Mouse (Mus musculus) forebrain, embryonic 15.5 days (tissue): ENCODE measurements at regions not wholly inside any gene's neighbourhood (a gene's known extent, or its start where the extent isn't known, plus 50 kb on each side); places are given as distances from the start of the nearest gene placed in this dataset.
A peak's percentile ranks its signal among the peaks of the same experiment; 100 is the strongest.

Experiments
- ATAC-seq: fragments of 200-750 bp; cut with Nextera tagmentation; replicated peaks from 2 replicates; pipeline ENCODE4 v1.8.0; 2017; ENCODE audit warnings: mild to moderate bottlenecking, moderate TSS enrichment, moderate library complexity
- H3K27ac ChIP-seq: fragments of 300-500 bp; sonication (generic); replicated peaks from 2 replicates; pipeline ENCODE4 v1.5.1; 2015; ENCODE audit warnings: mild to moderate bottlenecking, inconsistent platforms
- H3K27me3 ChIP-seq: fragments of 300-500 bp; sonication (generic); 2 replicates; pipeline ENCODE4 v1.6.1; 2015; ENCODE audit warnings: inconsistent platforms
- H3K36me3 ChIP-seq: fragments of 300-500 bp; sonication (generic); 2 replicates; pipeline ENCODE4 v1.6.1; 2015; ENCODE audit warnings: mild to moderate bottlenecking, inconsistent platforms
- H3K4me1 ChIP-seq: fragments of 300-500 bp; sonication (generic); 2 replicates; pipeline ENCODE4 v1.6.1; 2015; ENCODE audit warnings: inconsistent platforms
- H3K4me2 ChIP-seq: fragments of 300-500 bp; sonication (generic); replicated peaks from 2 replicates; pipeline ENCODE4 v1.6.1; 2015; ENCODE audit warnings: mild to moderate bottlenecking, inconsistent platforms
- H3K4me3 ChIP-seq: fragments of 300-500 bp; sonication (generic); 2 replicates; pipeline ENCODE4 v1.5.1; 2015; ENCODE audit warnings: mild to moderate bottlenecking, inconsistent platforms
- H3K9ac ChIP-seq: fragments of 300-500 bp; sonication (generic); replicated peaks from 2 replicates; pipeline ENCODE4 v1.6.1; 2015; ENCODE audit warnings: mild to moderate bottlenecking, inconsistent platforms
- H3K9me3 ChIP-seq: fragments of 300-500 bp; sonication (generic); 2 replicates; pipeline ENCODE4 v1.6.1; 2016; ENCODE audit warnings: inconsistent platforms
- WGBS: fragments of 180-500 bp; shearing (Covaris S2); methylation state at CpG from one replicate; pipeline ENCODE4 v1.1.7; 2015; ENCODE audit warnings: mixed read lengths; 5-methylcytosine and 5-hydroxymethylcytosine counted together

DNA sequence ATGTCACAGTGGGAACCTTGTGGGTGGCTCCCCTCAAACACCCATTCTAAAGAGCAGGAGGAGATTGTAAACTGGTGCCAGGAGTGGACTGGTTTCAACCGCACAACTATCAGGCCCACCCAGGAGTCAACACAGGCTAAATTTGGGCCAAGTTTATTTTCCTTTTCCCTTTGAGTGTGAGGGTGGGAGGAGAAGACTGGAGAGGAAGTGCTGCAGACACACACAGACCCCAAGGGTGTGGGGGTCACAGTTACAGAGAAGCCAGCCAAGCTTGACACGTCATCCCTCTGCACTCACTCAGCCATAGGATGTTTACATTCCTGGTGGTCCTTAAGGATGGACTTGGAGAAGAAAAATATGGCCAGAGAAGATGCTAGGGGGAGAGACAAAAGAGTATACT lies 448.9 kb upstream of the Cdh11 start:
- no peak overlapping the region for H3K4me2 ChIP-seq
- H3K27me3 ChIP-seq, result no peaks in the 10 kb centered on the region
- 69% methylated on average over 2 of the region's 2 CpGs for WGBS
- no peak overlapping the region for H3K27ac ChIP-seq
- no peak overlapping the region for H3K4me3 ChIP-seq
- H3K9me3 ChIP-seq, result no peaks in the 10 kb centered on the region
- no peak for ATAC-seq
- H3K36me3 ChIP-seq, result no peaks in the 10 kb centered on the region
- no peak overlapping the region for H3K9ac ChIP-seq
- no peaks in the 10 kb centered on the region; the same call in 1 of the 2 replicates for H3K4me1 ChIP-seq

GRCm38 (mm10) chr8:103235614-103236013 lies 450.2 kb upstream of the Cdh11 start:
- Histone ChIP-seq H3K4me2 (no peak overlapping the region), H3K4me3 (no peak overlapping the region), H3K9ac (no peak overlapping the region), H3K27me3 (no peaks in the 10 kb centered on the region), H3K27ac (no peak overlapping the region), H3K36me3 (no peaks in the 10 kb centered on the region), H3K4me1 (no peaks in the 10 kb centered on the region; the same call in 1 of the 2 replicates), H3K9me3 (no peaks in the 10 kb centered on the region)
- 37% methylated on average over 1 of the region's 1 CpGs for WGBS
- ATAC-seq, result no peak

- Histone ChIP-seq H3K27ac (no peak overlapping the region), H3K36me3 (no peaks in the 10 kb centered on the region), H3K27me3 (no peaks in the 10 kb centered on the region), H3K9me3 (no peaks in the 10 kb centered on the region), H3K4me1 (no peaks in the 10 kb centered on the region), H3K9ac (no peak overlapping the region), H3K4me3 (no peak overlapping the region), H3K4me2 (no peak overlapping the region)
- ATAC-seq, result no peak
These were observed 453.1 kb upstream of the Cdh11 start for GRCm38 (mm10) chr8:103238456-103238970.

DNA sequence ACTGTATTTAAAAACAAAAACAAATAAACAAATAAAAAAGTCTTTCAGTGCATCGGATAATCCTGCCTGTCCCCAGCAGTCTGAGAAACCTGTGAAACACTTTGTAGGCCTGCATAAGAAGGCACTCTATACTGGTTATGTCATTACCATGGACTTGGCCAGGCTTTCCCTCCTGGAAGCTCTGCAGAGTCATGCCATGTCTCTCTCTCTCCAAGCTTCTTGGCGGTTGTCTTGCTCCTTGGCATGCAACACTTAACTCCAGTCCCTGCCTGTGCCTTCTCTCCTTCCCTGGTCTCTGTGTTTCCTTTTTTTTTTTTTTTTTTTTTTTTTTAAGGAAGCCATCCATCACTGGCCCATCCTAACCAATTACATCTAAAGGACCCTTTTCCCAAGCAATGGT lies 458.7 kb upstream of the Cdh11 start:
- Histone ChIP-seq H3K4me2 (no peak overlapping the region), H3K36me3 (no peaks in the 10 kb centered on the region), H3K4me3 (no peak overlapping the region), H3K27ac (no peak overlapping the region), H3K4me1 (peaks cover 5% of the 10 kb centered on the region), H3K27me3 (no peaks in the 10 kb centered on the region), H3K9me3 (no peaks in the 10 kb centered on the region), H3K9ac (no peak overlapping the region)
- WGBS, result 84% methylated on average over 2 of the region's 2 CpGs
- ATAC-seq, result no peak

- H3K36me3 ChIP-seq, result no peaks in the 10 kb centered on the region
- H3K4me1 ChIP-seq, result peaks cover 5% of the 10 kb centered on the region
- H3K4me3 ChIP-seq, result no peak overlapping the region
- ATAC-seq, result no peak
- 84% methylated on average over 6 of the region's 6 CpGs for WGBS
- H3K27ac ChIP-seq, result no peak overlapping the region
- no peaks in the 10 kb centered on the region for H3K27me3 ChIP-seq
- no peak overlapping the region for H3K9ac ChIP-seq
- no peaks in the 10 kb centered on the region for H3K9me3 ChIP-seq
- no peak overlapping the region for H3K4me2 ChIP-seq
These were observed 459.2 kb upstream of the Cdh11 start for GRCm38 (mm10) chr8:103244658-103245057.

DNA sequence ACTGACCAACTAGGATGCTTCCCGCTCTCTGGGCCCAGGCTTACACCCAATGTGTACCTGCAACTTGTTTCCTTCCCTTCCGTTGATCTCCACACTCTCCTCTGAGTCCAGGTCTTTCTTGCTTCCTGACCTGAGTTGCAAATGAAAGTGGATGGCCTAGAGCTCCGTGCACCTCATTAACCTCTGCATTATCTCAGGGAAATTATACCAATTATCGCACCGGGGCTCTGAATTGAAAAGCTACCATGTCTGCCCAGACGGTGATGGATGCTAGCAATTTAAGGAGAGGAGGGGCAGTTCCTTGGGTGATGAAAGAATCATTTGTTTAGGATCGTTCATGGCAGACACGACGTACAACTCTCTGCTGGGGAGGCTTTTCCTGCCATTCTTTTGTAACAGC lies 460.4 kb upstream of the Cdh11 start:
- no peak for ATAC-seq
- H3K4me1 ChIP-seq, result peaks cover 5% of the 10 kb centered on the region
- no peak overlapping the region for H3K4me3 ChIP-seq
- 15% methylated on average over 9 of the region's 9 CpGs for WGBS
- H3K4me2 ChIP-seq, result no peak overlapping the region
- H3K9ac ChIP-seq, result no peak overlapping the region
- no peaks in the 10 kb centered on the region for H3K36me3 ChIP-seq
- no peak overlapping the region for H3K27ac ChIP-seq
- H3K9me3 ChIP-seq, result no peaks in the 10 kb centered on the region
- H3K27me3 ChIP-seq, result no peaks in the 10 kb centered on the region

DNA sequence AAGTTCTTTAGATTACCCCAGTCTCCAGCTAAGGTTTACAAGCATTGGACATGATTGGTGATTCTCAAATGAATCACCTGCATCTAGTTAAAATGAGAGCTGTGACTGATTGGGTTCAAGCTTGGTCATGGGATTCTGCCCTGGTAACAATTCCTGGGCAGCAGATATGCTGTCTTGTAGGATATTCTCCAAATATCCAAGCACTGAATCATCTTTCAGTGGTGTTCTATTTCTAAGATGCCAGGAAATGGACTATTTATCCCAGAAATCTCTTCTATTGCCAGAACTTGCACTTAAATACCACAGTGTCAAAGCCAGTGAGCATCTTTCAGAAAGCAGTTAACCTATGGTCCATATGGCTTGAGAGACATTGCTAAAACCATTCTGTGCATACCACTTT lies 475.8 kb upstream of the Cdh11 start:
- no peak overlapping the region for H3K4me2 ChIP-seq
- H3K4me3 ChIP-seq, result no peak overlapping the region
- no peak overlapping the region for H3K9ac ChIP-seq
- H3K9me3 ChIP-seq, result no peaks in the 10 kb centered on the region
- H3K27ac ChIP-seq, result no peak overlapping the region
- H3K36me3 ChIP-seq, result no peaks in the 10 kb centered on the region
- no peak for ATAC-seq
- no peaks in the 10 kb centered on the region for H3K4me1 ChIP-seq
- H3K27me3 ChIP-seq, result no peaks in the 10 kb centered on the region

DNA sequence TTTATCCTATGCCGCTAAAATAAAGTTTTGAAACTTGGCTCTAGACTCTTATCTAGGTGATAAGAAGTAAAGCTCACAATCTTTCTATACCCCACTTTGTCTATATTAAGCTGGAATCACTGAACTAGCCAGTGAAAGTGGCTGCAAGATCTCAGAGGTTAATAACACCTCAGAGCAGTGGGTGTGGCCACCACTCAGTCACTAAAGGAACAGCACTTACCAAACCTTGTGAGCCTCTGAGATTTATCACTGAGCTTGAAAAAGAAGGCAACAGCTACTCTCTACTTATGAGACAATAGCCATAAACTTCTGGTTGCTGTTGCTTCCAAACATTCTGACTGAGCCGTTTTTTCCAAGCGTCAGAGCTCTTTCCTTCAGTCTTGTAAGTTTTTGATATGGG lies 484.6 kb upstream of the Cdh11 start:
- H3K27me3 ChIP-seq, result no peaks in the 10 kb centered on the region
- H3K27ac ChIP-seq, result no peak overlapping the region
- H3K9ac ChIP-seq, result no peak overlapping the region
- H3K36me3 ChIP-seq, result no peaks in the 10 kb centered on the region
- no peak for ATAC-seq
- peaks cover 13% of the 10 kb centered on the region for H3K4me1 ChIP-seq
- no peak overlapping the region for H3K4me2 ChIP-seq
- H3K9me3 ChIP-seq, result no peaks in the 10 kb centered on the region
- 83% methylated on average over 3 of the region's 3 CpGs for WGBS
- H3K4me3 ChIP-seq, result no peak overlapping the region

- no peaks in the 10 kb centered on the region for H3K36me3 ChIP-seq
- H3K4me2 ChIP-seq, result no peak overlapping the region
- peaks cover 13% of the 10 kb centered on the region for H3K4me1 ChIP-seq
- WGBS, result 31% methylated on average over 9 of the region's 9 CpGs
- no peak overlapping the region for H3K9ac ChIP-seq
- H3K27ac ChIP-seq, result no peak overlapping the region
- no peak for ATAC-seq
- no peaks in the 10 kb centered on the region for H3K27me3 ChIP-seq
- H3K4me3 ChIP-seq, result no peak overlapping the region
- no peaks in the 10 kb centered on the region for H3K9me3 ChIP-seq
These were observed 485.5 kb upstream of the Cdh11 start for GRCm38 (mm10) chr8:103270815-103271553.

DNA sequence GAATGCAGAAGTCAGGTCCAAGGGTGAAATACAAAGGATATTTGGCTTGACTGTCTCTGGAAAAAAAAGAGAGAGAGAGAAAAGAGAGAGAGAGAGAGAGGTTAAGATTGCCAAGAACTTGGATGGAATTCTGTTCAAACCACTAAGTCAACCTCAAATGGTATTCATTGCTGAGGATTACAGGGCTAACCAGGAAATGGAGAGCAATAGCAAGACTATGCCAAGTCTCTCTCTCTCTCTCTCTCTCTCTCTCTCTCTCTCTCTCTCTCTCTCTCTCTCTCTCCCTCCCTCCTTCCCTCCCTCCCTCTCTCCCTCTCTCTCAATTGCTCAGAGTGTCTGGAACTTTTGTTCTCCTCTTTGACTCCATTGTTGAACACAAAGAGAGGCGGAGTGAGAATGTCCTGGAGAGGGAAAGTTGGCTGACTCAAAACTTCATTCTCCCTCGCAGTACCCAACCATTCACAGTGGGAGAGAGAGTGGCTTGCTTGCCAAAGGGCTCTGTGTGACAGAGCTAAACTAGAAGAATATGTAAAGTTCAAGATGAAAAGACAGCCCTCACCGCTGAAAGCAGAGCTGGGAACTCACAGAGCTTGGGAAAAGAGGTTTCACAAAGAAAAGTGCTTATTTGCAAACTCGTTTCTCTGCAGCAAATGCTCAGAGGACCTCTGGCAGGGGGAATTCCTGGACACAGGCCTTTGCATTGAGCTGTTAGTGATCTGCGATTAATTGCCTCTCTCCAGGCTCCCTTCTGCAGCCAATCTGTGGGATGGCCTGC lies 487.1 kb upstream of the Cdh11 start:
- H3K27ac ChIP-seq, result no peak overlapping the region
- H3K36me3 ChIP-seq, result no peaks in the 10 kb centered on the region
- peak; percentile 93 for ATAC-seq
- no peak overlapping the region for H3K9ac ChIP-seq
- no peak overlapping the region for H3K4me2 ChIP-seq
- WGBS, result 6% methylated on average over 5 of the region's 5 CpGs
- no peaks in the 10 kb centered on the region for H3K27me3 ChIP-seq
- no peaks in the 10 kb centered on the region for H3K9me3 ChIP-seq
- no peak overlapping the region for H3K4me3 ChIP-seq
- peaks cover 13% of the 10 kb centered on the region for H3K4me1 ChIP-seq

DNA sequence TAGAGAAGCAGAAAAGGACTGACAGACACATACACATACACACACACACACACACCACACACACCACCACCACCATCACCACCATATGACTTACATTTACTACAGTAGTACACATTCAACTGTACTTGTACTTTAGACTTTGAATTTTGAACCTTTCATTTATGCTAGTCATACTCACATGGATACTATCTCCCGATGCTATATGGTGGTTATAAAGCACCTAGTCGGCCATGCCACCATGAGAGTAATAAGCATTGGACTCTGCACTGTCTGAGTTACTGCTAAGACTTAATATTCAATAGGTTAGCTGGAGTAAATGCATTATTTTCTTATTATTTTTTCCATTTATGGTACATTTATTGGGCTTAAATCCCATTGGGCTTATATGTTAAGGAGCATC lies 488.0 kb upstream of the Cdh11 start:
- Histone ChIP-seq H3K27me3 (no peaks in the 10 kb centered on the region), H3K9ac (no peak overlapping the region), H3K4me3 (no peak overlapping the region), H3K27ac (no peak overlapping the region), H3K9me3 (no peaks in the 10 kb centered on the region), H3K4me1 (peaks cover 13% of the 10 kb centered on the region), H3K36me3 (no peaks in the 10 kb centered on the region), H3K4me2 (no peak overlapping the region)
- no peak for ATAC-seq
- 92% methylated on average over 2 of the region's 2 CpGs for WGBS

DNA sequence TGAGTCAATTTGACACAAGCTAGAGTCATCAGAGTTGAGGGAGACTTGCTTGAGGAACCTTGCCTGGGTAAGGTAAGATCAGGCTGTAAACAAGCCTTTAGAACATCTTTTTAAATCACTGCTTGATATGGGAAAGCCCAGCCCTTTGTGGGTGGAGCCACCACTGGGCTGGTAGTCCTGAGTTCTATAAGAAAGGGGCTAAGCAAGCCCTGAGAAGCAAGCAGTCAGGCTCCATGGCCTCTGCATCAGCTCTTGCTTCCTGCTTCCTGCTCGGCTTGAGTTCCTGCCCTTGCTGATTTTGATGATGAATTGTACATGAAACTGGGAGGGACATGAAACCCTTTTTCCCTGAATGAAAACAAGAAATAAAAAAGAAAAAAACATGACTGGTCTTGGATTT lies 496.4 kb upstream of the Cdh11 start:
- H3K27ac ChIP-seq, result no peak overlapping the region
- no peak overlapping the region for H3K9ac ChIP-seq
- no peaks in the 10 kb centered on the region for H3K36me3 ChIP-seq
- no peak for ATAC-seq
- no peak overlapping the region for H3K4me3 ChIP-seq
- H3K9me3 ChIP-seq, result no peaks in the 10 kb centered on the region
- H3K4me1 ChIP-seq, result no peaks in the 10 kb centered on the region
- no peaks in the 10 kb centered on the region for H3K27me3 ChIP-seq
- H3K4me2 ChIP-seq, result no peak overlapping the region
- WGBS, result 32% methylated on average over 1 of the region's 1 CpGs
